Mouse (Mus musculus) urinary bladder, postnatal 36 days (tissue): Measurements from ENCODE around the gene Chd2.
"Not testable (repeated sequence)": the region's sequence is repeated elsewhere in the genome, so short reads cannot be mapped to it uniquely, and the experiment has no call there.

Source experiments
- DNase-seq, 2 experiments: peaks; one replicate each; pipeline ENCODE4 v3.0.0; 2022; ENCODE audit warnings: low spot score in 2 of 2, mixed read lengths in 1 of 2

The Chd2 gene

DNA sequence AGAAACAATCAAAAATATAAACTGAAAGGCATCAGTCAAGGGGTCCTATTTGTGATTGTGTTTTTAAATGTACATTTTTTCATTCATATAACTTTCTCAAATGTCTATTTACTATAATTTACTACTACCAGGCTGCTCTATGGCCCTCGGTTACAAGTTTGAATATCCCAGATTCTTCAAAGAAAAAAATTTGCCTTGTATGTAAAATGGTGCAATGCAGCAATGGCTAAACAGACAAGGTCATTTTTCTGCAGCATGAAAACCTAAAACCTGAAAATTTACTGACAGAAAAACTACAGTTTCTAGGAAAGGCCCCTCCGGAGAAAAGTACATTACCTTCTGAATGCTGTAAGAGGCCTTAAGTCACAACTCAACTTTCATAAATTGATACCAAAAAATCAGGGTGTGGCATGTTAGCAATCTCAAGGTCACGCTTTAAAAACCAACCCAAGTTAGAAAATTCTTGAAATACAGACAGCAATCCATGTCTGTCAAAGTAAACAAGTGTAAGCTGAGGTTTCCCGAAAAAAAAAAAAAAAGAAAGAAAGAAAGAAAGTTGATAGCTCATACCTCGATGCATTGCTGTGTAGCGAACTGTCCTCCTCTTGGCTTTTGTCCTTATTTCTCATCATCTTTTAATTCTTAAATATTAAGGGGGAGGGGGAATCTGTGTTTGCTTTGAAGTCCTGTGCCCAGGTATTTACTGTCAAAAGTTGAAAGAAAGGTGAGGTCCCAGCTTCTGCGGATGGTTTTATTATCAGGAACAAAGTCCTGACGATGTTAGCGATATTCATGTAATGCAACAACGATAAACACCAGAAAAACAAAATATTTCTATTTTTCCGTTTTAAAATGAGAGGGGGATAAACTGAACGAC lies 1.2 kb downstream of the Chd2 start:
- DNase-seq, result no peak

DNA sequence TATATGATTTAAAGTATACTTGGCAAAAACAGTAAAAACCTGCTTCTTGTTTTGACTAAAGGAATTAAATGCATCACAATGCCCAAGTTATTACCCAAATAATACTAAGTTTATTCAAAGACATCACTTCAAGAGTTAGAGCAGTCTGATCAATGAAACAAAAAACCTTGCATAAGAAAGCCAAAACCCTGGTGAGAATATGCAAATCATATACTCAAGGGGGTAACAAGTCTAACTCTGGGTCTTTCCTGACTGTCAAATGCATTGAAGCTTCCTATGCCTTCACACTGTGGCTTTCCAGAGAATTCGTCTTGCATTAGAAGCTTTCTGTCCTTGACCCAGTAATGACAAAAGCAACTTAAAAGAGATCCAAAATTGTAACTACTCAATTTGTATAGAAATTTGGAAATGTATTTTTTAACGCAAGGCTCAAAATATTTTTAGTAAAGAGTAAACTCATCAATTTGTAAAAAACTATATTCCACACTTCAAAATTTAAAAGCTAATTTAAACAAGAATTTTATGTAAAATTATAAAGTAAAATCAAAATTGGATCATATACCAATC lies 2.4 kb downstream of the Chd2 start:
- no peak for DNase-seq

DNA sequence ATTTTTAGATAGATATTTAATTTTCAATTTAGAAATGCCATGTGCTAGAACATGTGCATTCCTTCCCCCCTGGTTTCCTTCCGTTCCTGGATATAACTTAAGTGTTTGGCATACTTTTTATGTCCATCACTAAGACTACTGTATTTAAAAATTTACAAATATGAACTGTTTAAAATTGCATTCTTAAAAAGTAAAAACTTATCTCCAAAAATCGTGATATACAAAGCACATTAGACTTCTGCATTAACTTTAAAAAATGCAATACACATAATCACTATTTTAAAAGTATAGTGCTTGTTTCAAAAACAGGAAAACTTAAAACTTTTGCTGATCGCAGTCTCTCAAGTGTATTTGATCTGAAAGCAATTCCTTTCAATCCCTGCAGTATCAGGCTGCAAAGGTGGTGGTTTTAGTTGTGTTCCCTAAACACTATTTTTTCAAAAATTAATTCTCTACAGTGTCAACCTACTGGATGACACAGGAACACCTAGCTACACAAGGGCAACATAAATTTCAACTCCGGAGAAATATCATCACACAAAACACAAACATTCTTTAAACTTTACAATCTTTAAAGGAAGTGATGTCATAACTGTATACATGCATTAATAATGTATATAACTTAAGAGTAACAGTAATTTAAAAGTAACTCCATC lies 3.1 kb downstream of the Chd2 start:
- DNase-seq, result no peak

DNA sequence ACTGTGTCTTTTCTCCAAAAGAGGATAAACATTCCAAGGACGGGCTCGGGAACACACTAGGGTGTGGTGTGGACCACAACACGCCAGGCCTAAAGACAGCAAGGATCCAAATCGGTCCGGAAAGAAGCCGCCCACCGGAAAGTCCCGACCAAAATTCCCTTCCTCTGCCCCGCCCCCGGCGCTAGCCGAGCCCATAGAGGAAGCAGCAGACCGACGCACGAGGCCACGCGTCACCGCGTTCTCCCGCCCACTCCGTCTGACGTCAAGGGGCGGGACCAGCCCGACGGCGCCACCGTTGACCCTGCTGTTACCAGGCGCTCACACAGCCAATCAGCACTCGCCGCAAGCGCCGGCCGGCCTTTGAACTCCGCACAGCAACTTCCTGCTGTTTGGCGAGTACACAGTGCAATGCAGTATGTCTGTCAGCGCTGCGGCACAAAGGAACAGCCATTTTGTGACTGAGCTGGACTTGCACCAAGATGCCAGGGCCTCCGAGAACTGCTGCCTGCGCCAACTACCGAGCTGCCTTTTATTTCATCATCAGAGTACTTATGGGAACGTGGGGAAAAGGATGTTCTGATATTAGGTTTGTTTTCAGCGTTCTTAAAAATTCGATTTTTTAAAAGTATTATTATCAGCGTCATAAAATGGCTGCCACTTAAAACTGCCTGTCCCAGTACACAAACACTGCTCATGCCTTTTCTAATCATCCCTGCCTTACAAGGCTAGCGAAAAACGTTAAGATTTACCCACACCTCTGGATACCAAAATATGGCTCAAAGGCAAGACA lies 3.8 kb downstream of the Chd2 start:
- DNase-seq, result peak; percentile 100

DNA sequence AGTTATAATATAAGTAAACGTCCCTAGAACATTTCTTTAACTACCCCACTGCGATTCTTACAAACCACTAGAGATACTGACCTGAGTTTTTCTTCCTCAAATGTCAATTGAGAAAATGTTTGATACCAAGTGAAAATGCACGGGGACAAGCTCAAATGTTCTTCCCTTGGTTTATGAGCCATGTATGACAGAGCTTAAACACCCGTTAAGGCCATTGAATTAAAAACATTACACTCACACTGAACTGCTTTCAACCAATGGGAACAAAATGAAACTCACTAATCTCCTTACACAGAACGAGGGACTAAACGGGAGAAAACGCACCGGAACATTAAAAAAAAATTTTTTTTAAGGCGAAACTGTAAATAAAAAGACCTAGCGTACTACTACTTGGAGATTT lies 4.4 kb downstream of the Chd2 start:
- DNase-seq, result no peak

DNA sequence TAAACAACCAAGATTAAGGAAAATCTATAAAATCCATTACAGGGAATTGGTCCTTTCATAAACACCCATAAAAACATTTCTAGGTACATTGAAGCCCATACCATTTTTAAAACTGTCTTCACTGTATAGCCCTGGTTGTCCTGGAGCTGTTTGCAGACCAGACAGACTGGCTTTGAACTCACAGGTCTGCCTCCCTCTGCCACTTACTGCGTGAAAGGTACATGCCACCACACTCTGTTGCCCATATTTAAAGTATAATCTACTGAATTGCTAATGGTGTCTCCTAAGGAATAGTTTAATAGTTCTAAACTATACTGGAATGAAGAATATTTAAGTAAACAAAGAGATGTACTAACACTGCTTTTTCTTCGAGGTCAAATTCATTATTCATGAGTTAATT lies 5.1 kb downstream of the Chd2 start:
- no peak for DNase-seq

DNA sequence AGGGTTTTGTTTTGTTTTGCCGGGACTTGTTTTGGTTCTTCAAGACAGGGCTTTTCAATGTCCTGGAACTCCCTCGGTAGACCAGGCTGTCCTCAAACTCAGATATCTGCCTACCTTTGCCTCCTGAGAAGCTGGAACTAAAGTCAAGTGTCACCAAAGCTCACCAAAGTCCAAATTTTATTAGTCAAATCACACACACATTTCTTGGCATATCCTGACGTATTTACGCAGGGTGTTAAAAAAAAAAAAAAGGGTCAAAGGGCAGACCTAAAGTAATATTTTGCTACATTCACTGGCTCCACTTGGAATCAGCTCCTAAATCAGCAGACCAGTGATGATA lies 5.8 kb downstream of the Chd2 start:
- no peak for DNase-seq

DNA sequence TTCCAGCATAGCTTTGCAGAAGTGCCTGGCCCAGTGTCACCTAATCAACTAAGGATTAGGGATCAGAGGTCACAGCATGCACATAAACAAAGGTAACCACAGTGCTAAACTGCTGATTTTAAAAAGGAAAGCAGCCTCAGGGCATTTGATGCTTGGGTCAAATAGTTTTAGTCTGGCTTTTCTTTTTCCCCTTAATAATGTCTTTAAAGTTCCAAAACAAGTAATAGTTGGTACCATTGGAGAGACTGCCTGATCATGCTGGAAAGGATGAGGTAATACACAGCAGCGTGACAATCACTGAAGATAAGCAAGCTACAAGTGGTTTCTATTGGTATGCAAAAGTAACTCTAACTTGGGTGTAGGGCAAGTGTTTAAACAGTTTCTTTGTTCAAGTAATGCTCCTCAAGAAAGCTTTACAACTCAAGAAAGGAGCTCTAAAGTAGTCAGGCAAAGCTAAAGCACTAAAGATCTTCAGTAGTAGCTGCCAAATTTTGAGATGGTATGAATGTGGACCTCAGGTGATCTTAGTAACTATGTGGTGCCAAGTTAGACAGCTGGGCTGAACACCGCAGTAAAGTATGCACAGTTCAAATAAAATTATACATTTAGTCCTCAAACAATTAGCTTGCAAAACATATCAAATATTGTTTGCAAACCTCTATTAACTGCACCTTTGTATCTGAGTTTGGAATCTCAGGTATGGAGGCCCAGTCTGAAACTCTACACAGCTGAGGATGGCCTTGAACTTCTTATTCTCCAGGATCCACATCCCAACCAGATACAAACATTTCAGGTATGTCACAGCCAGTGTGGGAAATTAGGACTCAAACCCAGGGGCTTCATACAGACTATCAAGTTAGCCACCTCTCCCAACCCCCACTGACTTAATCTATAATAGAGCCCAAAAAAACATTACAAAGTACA lies 6.4 kb downstream of the Chd2 start:
- no peak for DNase-seq

DNA sequence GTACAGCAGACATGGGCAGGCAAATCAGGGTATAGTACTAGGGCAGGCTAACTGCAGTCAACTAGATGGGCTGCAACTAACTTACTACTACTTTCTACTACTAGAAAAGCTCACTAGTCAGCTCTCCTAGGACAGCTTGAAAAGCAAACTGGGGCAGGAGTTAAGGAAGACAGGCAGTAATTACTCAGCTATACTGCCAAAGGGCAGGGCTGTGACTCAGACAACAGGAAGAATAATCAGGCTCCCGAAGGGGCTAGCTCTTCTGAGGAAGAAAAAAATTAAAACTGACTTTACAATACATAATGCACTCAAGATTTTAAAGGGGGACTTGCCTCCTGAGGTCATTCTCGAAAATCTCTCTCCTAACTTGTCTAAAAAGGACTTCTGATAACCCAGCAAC lies 8.2 kb downstream of the Chd2 start:
- no peak for DNase-seq

DNA sequence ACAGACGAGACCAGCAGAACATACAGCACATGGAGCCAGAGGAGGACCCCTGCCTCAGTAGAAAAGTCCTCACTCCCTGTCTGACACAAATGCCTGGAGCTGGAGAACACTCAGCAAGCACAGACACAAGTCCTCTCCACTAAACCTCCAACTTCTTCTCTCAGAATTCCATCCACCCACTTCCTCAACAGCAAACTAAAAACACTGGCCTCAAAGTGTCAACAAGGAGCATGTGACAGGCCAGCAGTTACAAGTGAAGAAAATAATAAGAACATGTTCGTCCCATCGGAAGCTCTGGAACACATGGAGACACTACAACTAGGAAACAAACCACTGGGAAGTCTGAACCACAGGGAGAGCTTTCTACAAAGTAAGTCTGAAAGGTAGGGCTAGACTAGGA lies 8.7 kb downstream of the Chd2 start:
- no peak for DNase-seq

DNA sequence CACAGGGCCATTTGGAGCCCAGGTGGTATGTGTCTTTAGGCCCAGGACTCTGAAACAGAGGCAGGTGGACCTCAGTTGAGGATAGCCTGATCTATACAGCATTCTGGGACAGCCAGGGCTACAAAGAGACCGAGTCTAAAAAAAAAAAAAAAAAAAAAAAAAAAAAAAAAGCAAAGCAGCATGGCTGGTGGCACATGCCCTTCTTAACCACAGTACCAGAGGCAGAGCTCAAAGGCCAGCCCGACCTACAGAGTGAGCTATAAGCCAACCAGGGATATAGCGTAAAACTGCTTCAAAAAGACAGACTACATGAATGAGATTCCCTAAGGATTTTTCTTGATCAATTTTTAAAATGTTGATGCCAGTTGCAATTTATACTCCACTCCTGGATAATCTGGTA lies 9.5 kb downstream of the Chd2 start:
- no peak for DNase-seq

DNA sequence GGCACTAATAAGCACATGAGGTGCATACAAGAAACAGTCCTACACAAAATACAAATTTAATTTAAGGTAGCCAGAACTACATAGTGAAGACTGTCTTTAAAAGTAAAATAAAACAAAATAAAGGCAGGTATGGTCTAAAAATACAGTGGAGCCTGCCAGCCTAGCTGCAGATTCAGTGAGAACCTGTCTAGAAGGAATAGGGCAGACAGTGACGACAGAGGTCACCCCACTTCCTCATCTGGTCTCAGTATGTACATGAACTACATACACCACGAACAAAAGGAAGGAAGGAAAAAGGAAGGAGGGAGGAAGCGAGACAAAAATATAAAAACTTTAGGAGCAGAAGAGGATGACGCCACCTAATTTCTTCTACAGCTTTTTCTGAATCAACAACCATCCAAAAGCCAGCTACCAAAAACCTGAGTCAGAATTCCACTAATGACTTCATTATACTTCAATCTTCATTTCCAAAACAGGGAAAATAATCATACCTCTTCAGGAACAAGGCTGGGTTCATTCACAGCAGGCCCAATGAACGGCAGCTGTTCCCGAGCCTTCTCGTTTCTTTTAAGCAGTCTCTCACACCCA lies 10.0 kb downstream of the Chd2 start:
- no peak for DNase-seq

DNA sequence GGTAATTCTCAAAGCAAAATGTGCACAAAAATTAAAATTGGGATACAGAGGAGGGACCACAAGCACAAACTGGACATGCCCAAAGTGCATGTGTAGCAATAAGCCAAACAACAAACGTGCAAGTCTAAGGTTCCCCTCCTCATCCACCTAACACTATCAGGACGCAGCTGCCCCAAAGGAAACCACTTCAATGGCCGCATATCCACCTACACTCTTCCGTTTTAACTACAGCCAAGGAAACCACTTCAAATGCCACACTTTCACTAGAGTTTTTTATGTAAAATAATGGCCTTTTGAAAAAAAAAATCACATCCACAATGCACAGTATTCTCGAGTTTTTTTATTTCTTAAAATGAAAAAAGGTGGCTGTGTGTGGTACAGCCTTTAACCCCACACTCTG lies 10.8 kb downstream of the Chd2 start:
- DNase-seq, result no peak

DNA sequence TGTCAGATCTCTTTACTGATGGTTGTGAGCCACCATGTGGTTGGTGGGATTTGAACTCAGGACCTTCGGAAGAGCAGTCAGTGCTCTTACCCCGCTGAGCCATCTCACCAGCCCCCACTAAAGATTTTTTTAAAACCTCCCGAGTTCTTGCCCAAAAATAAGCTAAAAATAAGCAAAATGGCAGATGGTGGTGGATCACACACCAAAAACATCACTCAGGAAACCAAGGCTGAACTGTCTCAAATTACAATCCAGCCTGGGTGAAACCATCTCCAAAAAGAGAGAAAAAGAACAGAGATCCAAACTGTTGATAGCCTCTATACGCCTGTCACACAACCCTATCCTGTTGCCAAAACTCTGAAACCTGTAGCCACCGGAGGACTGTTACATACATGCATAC lies 11.5 kb downstream of the Chd2 start:
- no peak for DNase-seq

DNA sequence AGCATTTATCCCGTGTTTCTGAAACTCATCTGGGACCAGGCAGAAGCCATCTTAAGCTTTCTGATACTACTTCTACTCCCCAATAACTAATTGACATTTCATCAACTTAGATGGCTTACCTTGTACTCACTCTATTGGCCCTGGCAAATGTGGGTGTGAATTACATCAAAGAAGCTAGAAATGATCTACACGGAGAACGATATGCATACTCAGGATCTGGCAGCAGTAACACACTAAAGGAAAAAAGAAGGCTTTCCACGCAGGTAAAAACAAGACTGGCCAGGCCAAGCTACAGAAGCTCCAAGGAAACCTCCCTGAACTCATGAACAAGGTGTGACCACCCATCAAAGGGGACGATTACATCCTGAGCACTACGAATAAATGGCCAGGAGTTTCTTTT lies 12.4 kb downstream of the Chd2 start:
- no peak for DNase-seq

DNA sequence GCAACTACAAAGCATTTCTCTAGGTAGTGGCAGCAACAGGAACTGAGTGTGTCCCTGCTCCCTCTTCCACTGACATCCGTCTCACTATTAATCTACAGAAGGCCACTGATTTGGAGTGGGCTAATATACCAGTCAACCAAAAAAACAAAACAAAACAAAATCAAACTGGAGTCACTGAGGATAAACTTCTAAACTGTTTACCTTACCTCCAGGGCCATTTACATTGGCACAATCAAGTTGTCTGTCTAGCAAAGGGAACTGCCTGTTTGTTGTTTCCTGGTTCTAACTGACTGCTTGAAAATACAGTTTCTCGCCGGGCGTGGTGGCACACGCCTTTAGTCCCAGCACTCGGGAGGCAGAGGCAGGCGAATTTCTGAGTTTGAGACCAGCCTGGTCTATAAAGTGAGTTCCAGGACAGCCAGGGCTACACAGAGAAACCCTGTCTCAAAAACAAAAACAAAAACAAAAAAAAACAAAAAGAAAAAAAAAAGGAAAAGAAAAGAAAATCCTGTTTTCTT lies 13.2 kb downstream of the Chd2 start:
- not testable (repeated sequence) for DNase-seq

DNA sequence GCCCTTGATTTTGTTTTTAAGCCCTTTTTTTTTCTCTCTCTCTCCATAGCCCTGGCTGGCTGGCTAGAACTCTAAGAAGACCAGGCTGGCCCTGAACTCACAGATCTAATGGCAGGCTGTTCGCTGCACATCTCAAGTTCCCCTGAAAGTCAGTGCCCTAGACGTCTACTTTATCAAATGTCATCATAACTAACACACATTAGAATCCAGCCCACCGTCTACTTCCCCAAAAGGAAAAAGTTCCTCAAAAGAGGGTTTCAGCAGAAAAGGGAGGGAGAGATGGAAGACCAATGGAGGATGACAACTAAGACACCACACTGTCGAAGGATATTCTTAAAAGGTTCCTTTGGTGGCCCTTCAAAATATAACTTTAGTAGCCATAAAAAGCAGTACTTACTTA lies 14.4 kb downstream of the Chd2 start:
- no peak for DNase-seq

DNA sequence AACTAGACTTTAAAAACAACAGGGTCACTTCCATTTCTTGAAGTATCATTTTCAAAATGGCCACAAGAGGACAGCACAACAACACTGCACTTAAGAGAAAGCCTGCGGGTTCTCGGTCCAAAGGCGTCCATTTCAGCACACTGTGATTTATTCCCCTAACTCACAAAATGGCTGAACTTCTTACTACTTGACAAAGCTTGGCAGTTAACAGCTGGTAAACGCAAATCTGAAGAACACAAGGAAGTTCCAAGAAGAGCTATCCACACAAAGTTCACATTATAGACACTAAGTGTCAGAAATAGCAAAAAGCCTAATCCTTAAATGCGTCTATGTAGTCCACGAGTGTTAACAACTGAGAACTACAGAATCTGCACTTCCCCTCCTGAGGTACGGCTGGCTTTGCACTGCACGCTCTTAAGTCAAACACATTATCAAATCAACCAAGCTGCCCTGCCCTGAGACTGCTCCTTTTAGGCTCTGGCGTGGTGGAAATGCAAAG lies 17.1 kb downstream of the Chd2 start:
- peak in 1 of 2 experiments; percentile 53 for DNase-seq

DNA sequence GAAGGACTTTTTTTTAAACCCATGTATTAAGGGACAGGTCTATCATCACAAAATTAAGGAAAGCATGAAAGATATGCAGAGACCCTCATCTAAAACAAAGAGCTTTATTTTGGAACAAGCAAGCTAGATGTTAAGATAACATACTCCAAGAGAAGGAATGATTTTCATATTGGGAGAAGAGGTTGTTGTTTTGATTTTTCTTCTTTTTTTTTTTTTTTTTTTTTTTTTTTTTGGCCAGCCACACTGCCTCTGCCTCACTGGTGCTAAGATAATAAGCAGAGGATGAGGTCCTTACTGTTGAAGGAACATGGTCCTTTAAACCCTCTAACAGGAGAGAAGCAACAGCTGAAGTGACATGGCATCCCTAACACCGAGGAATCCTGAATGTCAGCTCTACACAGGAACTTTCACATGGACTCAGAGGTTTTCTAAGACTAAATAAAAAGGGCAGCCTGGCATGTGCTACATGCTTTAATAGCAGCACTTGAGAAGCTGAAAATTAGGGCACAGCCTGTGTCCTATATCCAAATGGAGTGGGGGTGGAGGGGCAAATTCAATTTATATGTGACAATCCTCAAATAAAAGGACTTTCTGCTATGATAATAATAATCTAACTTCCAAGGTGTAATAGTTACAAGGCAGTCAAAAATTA lies 17.9 kb downstream of the Chd2 start:
- no peak for DNase-seq

DNA sequence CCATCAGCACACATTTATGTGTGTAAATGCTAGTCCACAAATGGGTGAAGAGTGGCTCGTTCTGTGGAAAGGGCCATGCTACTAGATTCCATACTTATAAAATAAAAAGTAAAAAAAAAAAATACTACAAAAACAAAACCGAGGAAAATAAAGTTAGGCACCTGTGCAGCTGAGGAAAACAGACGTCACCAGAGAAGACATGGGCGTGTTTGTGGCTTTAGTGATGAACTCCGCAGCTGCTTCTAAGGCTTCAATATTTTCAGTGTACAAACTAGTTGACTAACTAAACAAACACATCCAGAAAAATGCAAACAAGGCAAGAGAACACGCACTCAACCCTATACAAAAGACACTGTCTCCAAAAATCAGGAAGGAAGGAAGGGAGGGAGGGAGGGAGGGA lies 18.4 kb downstream of the Chd2 start:
- no peak for DNase-seq
